Mouse (Mus musculus) limb, embryonic 14.5 days (tissue): ENCODE data around the gene Mfsd4b2. TPM values are rescaled to one million over a fixed set of nuclear protein-coding genes. Genes with fewer than 3 reads are reported as not detected.

Experiments used
- ATAC-seq: fragments of 200-750 bp; cut with Nextera tagmentation; 2 replicates; pipeline ENCODE4 v1.8.0; 2017; ENCODE audit warnings: low read depth, moderate number of reproducible peaks, moderate TSS enrichment; ENCODE audit not compliant: low FRiP score
- DNase-seq: peaks from one replicate; pipeline ENCODE4 v3.0.0-alpha.2; 2015; ENCODE audit warnings: low spot score
- H3K27ac ChIP-seq: fragments of 300-500 bp; sonication (generic); replicated peaks from 2 replicates; pipeline ENCODE4 v1.5.1; 2014; ENCODE audit warnings: low read depth, mild to moderate bottlenecking, low read length, moderate library complexity, mixed read lengths
- H3K27me3 ChIP-seq: fragments of 300-500 bp; sonication (generic); 2 replicates; pipeline ENCODE4 v1.6.1; 2014; ENCODE audit warnings: low read length, mixed read lengths; ENCODE audit not compliant: control insufficient read depth, insufficient read depth
- H3K36me3 ChIP-seq: fragments of 300-500 bp; sonication (generic); 2 replicates; pipeline ENCODE4 v1.6.1; 2014; ENCODE audit warnings: mild to moderate bottlenecking, low read length, moderate library complexity, mixed read lengths; ENCODE audit not compliant: control insufficient read depth, insufficient read depth
- H3K4me1 ChIP-seq: fragments of 300-500 bp; sonication (generic); 2 replicates; pipeline ENCODE4 v1.6.1; 2014; ENCODE audit warnings: antibody characterized with exemption, low read length, mixed read lengths; ENCODE audit not compliant: control insufficient read depth, insufficient read depth
- H3K4me2 ChIP-seq: fragments of 300-500 bp; sonication (generic); replicated peaks from 2 replicates; pipeline ENCODE4 v1.6.1; 2014; ENCODE audit warnings: low read depth, mild to moderate bottlenecking, low read length, moderate library complexity; ENCODE audit not compliant: severe bottlenecking
- H3K4me3 ChIP-seq: fragments of 300-500 bp; sonication (generic); replicated peaks from 2 replicates; pipeline ENCODE4 v1.5.1; 2014; ENCODE audit warnings: low read length
- H3K9ac ChIP-seq: fragments of 300-500 bp; sonication (generic); 2 replicates; pipeline ENCODE4 v1.6.1; 2014; ENCODE audit warnings: mild to moderate bottlenecking, low read depth, low read length, moderate library complexity; ENCODE audit not compliant: severe bottlenecking
- H3K9me3 ChIP-seq: fragments of 300-500 bp; sonication (generic); 2 replicates; pipeline ENCODE4 v1.6.1; 2016; ENCODE audit warnings: low read length; ENCODE audit not compliant: control insufficient read depth
- POLR2A ChIP-seq: fragments of 200-500 bp; IDR thresholded peaks from 2 replicates; pipeline ENCODE4 v1.8.0; 2012; ENCODE audit warnings: inconsistent platforms, mild to moderate bottlenecking, moderate library complexity, borderline replicate concordance; ENCODE audit not compliant: insufficient read depth, insufficient read length; ENCODE audit errors: extremely low read depth
- WGBS: fragments of 180-500 bp; shearing (Covaris S2); extraction: QIAGEN DNeasy Blood & Tissue Kit; methylation state at CpG from one replicate; pipeline ENCODE4 v1.1.7; 2014; 5-methylcytosine and 5-hydroxymethylcytosine counted together
- polyA plus RNA-seq, 2 experiments: library from polyadenylated mRNA; depleted of rRNA in 1 of 2; stranded (reverse) in 1 of 2; unstranded in 1 of 2; fragments of >200 nt; fragmentation: Nextera tagmentation in 1 of 2; extraction: Ambion mirVana in 1 of 2; gene quantifications; 2 replicates each; pipeline versions ENCODE4 v1.2.1 to v1.2.3; 2012 to 2014

Gene Mfsd4b2
- polyA plus RNA-seq (2012; rRNA removed), result 0.03 and 0.08 TPM in 2 replicates
- not detected in 2 replicates for polyA plus RNA-seq (2014; fragmentation: Nextera tagmentation; extraction: Ambion mirVana)

GRCm38 (mm10) chr10:39926616-39927139 is at the start of gene Mfsd4b2:
Mfsd4b2 (minus strand) TSS chr10:39926923.
- H3K9me3 ChIP-seq, result no peaks in the 10 kb centered on the region
- H3K27me3 ChIP-seq, result peaks cover 15% of the 10 kb centered on the region
- peaks cover 9% of the 10 kb centered on the region; the same call in 1 of the 2 replicates for H3K4me1 ChIP-seq
- H3K9ac ChIP-seq, result peak within 1 kb of the TSS; percentile 52
- no peak within 1 kb of the TSS for H3K27ac ChIP-seq
- H3K4me3 ChIP-seq, result peak within 1 kb of the TSS; percentile 43
- H3K4me2 ChIP-seq, result peak within 1 kb of the TSS; percentile 89
- ATAC-seq (no peak), DNase-seq (no peak)
- no peak for TF ChIP-seq POLR2A
- under 1% methylated on average over 31 of the region's 41 CpGs for WGBS
- H3K36me3 ChIP-seq, result no peaks in the 10 kb centered on the region

DNA sequence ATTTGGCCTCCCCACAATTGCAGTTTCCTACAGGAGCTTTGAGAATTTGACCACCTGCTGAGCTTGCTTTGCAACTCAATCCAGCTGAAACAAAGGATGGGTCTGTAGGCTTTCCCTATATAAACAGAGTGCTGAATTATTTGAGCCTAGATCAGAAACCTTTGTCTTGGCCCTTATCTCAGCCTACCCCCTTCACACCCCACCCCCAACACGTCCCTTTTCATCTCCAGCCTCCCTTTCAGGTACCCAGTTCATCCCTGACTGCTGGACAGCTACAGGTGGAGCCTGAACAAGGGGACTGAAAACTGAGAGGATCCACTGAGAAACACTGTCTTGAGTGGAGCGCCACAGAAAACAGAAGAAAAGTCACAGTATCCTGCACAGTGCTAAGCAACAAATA is 49.0 kb upstream of the Mfsd4b2 start:
- no peak for ATAC-seq
- Histone ChIP-seq H3K36me3 (no peaks in the 10 kb centered on the region), H3K27ac (no peak overlapping the region), H3K4me3 (no peak overlapping the region), H3K27me3 (no peaks in the 10 kb centered on the region), H3K4me2 (no peak overlapping the region), H3K9ac (no peak overlapping the region), H3K4me1 (no peaks in the 10 kb centered on the region), H3K9me3 (peaks cover 9% of the 10 kb centered on the region; the same call in 1 of the 2 replicates)
- TF ChIP-seq POLR2A, result no peak
- WGBS, result 48% methylated on average over 2 of the region's 2 CpGs
- DNase-seq, result no peak

DNA sequence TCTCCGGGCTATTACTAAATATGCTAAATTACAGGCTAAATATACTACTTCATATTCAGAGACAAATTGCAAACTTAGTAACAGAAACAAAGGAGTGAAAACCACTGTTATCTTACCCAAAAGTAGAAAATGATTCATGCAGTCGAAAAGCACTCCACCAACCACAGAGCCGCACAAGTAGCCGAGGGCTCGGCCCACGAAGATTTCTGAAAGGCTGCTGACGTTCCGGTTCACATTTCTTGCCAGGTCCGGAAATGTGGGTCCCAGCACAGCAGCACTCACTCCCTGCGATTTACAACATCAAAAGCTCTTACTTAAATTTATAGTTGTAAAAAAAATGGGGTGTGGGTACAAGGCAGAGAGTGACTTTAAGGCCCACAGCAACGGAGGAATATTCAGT is 48.3 kb upstream of the Mfsd4b2 start:
- Histone ChIP-seq H3K36me3 (no peaks in the 10 kb centered on the region), H3K4me3 (no peak overlapping the region), H3K4me2 (no peak overlapping the region), H3K9me3 (peaks cover 9% of the 10 kb centered on the region; the same call in 1 of the 2 replicates), H3K27me3 (no peaks in the 10 kb centered on the region), H3K9ac (no peak overlapping the region), H3K27ac (no peak overlapping the region), H3K4me1 (no peaks in the 10 kb centered on the region)
- TF ChIP-seq POLR2A, result no peak
- no peak for DNase-seq
- no peak for ATAC-seq
- WGBS, result 44% methylated on average over 11 of the region's 11 CpGs

GRCm38 (mm10) chr10:39967512-39967911 is 40.8 kb upstream of the Mfsd4b2 start:
- H3K36me3 ChIP-seq, result no peaks in the 10 kb centered on the region
- peak; percentile 85 for DNase-seq
- H3K9me3 ChIP-seq, result no peaks in the 10 kb centered on the region
- no peak overlapping the region for H3K9ac ChIP-seq
- no peak overlapping the region for H3K4me2 ChIP-seq
- H3K27ac ChIP-seq, result no peak overlapping the region
- TF ChIP-seq POLR2A, result no peak
- H3K27me3 ChIP-seq, result no peaks in the 10 kb centered on the region
- no peak overlapping the region for H3K4me3 ChIP-seq
- ATAC-seq, result no peak
- WGBS, result 82% methylated on average over 3 of the region's 3 CpGs
- H3K4me1 ChIP-seq, result no peaks in the 10 kb centered on the region

DNA sequence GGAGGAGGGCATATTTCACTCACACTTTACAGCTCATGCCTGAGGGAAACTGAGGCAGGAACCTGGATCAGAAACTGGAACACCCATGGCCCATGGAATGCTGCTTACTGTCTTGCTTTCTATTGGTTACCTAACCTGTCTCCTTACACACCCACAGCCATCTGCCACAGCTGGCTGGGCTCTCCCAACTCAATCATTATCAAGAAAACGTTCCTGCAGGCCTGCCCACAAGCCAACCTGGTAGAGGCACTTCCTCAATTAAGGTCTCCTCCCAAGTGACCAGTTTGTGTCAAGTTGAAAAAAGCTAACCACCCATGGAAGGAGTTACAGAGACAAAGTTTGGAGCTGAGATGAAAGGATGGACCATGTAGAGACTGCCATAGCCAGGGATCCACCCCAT is 35.2 kb upstream of the Mfsd4b2 start:
- no peak for ATAC-seq
- 65% methylated on average over 1 of the region's 1 CpGs for WGBS
- H3K36me3 ChIP-seq, result no peaks in the 10 kb centered on the region
- no peaks in the 10 kb centered on the region for H3K27me3 ChIP-seq
- DNase-seq, result no peak
- no peak for TF ChIP-seq POLR2A
- H3K9ac ChIP-seq, result no peak overlapping the region
- H3K27ac ChIP-seq, result no peak overlapping the region
- H3K4me3 ChIP-seq, result no peak overlapping the region
- no peak overlapping the region for H3K4me2 ChIP-seq
- H3K9me3 ChIP-seq, result no peaks in the 10 kb centered on the region
- peaks cover 7% of the 10 kb centered on the region; the same call in 1 of the 2 replicates for H3K4me1 ChIP-seq

GRCm38 (mm10) chr10:39960441-39960822 is 33.7 kb upstream of the Mfsd4b2 start:
- H3K36me3 ChIP-seq, result no peaks in the 10 kb centered on the region
- 39% methylated on average over 11 of the region's 11 CpGs for WGBS
- no peak for TF ChIP-seq POLR2A
- no peak for DNase-seq
- H3K9me3 ChIP-seq, result no peaks in the 10 kb centered on the region
- H3K9ac ChIP-seq, result no peak overlapping the region
- peaks cover 7% of the 10 kb centered on the region; the same call in 1 of the 2 replicates for H3K4me1 ChIP-seq
- H3K27me3 ChIP-seq, result no peaks in the 10 kb centered on the region
- H3K4me2 ChIP-seq, result peak overlapping the region; percentile 85; the same call in 1 of the 2 replicates
- H3K4me3 ChIP-seq, result no peak overlapping the region
- no peak overlapping the region for H3K27ac ChIP-seq
- 0 out of 2 replicates have a peak, but pooled peaks have one; percentile 1 for ATAC-seq
